Mouse (Mus musculus) left cerebral cortex, adult 6 months (tissue): ENCODE data around the gene Tspan18. TPM values are rescaled to one million over a fixed set of nuclear protein-coding genes. Genes with fewer than 3 reads are reported as not detected.

Experiments used
- long read RNA-seq, 2 experiments: library from polyadenylated mRNA; unstranded; transcript quantifications; one replicate each; pipeline ENCODE4 v2.0.0; 2019 to 2020
- polyA plus RNA-seq: library from polyadenylated mRNA; unstranded; fragments of <200 nt; fragmentation: Nextera tagmentation; gene quantifications from 2 replicates; pipeline ENCODE4 v1.2.3, GENCODE M21; 2021

Gene Tspan18
- polyA plus RNA-seq, result 2.7 and 2.8 TPM in 2 replicates
- long read RNA-seq, experiment 1, result 0 reads
- long read RNA-seq, experiment 2, partial matches to known transcripts, result 1 of 4 reads
- long read RNA-seq, experiment 2, other reads (novel, unspliced or antisense), result 1 of 4 reads

GRCm38 (mm10) chr2:93333817-93334731 is at the start of gene Tspan18:
Gene Tspan18 (minus strand): TSS chr2:93334505.

GRCm38 (mm10) chr2:93187323-93187996 is 146.8 kb downstream of the Tspan18 start, which contains the start of gene Trp53i11:
Gene Trp53i11 (plus strand): TSS chr2:93187548.

Other genes with a start within 250 kb of the Tspan18 start
- gene Trp53i11, start 147.0 kb downstream of the Tspan18 start, polyA plus RNA-seq, result 38.9 and 54.1 TPM in 2 replicates
- gene Cd82, start 128.6 kb upstream of the Tspan18 start, polyA plus RNA-seq, result 23.0 and 29.0 TPM in 2 replicates
- not detected in 2 replicates for gene Gm10803, start 226.1 kb upstream of the Tspan18 start, polyA plus RNA-seq